Mouse (Mus musculus) stomach, postnatal 0 days (tissue): Measurements from ENCODE around the gene Trappc4. TPM values are rescaled to one million over a fixed set of nuclear protein-coding genes. Genes with fewer than 3 reads are reported as not detected.
"Not testable (repeated sequence)": the region's sequence is repeated elsewhere in the genome, so short reads cannot be mapped to it uniquely, and the experiment has no call there.

ENCODE experiments used
- ATAC-seq: fragments of 200-750 bp; cut with Nextera tagmentation; 2 replicates; pipeline ENCODE4 v1.8.0; 2017; ENCODE audit not compliant: low FRiP score, low TSS enrichment
- DNase-seq: peaks from one replicate; pipeline ENCODE4 v3.0.0-alpha.2; 2016; ENCODE audit warnings: low spot score
- H3K27ac ChIP-seq: fragments of 300-500 bp; sonication (generic); replicated peaks from 2 replicates; pipeline ENCODE4 v1.5.1; 2014; ENCODE audit warnings: mild to moderate bottlenecking, control low read depth
- H3K27me3 ChIP-seq: fragments of 300-500 bp; sonication (generic); 2 replicates; pipeline ENCODE4 v1.6.1; 2014; ENCODE audit warnings: low read length; ENCODE audit not compliant: control insufficient read depth, insufficient read depth
- H3K36me3 ChIP-seq: fragments of 300-500 bp; sonication (generic); 2 replicates; pipeline ENCODE4 v1.6.1; 2014; ENCODE audit warnings: low read length, mixed read lengths; ENCODE audit not compliant: control insufficient read depth, insufficient read depth
- H3K4me1 ChIP-seq: fragments of 300-500 bp; sonication (generic); replicated peaks from 2 replicates; pipeline ENCODE4 v1.6.1; 2014; ENCODE audit warnings: antibody characterized with exemption; ENCODE audit not compliant: control insufficient read depth, insufficient read depth
- H3K4me2 ChIP-seq: fragments of 300-500 bp; sonication (generic); replicated peaks from 2 replicates; pipeline ENCODE4 v1.6.1; 2014; ENCODE audit warnings: low read depth, mild to moderate bottlenecking, control low read depth, moderate library complexity
- H3K4me3 ChIP-seq: fragments of 300-500 bp; sonication (generic); 2 replicates; pipeline ENCODE4 v1.5.1; 2014; ENCODE audit warnings: low read depth, low read length, control low read depth
- H3K9ac ChIP-seq: fragments of 300-500 bp; sonication (generic); 2 replicates; pipeline ENCODE4 v1.6.1; 2014; ENCODE audit warnings: mild to moderate bottlenecking, low read length, control low read depth, mixed read lengths
- H3K9me3 ChIP-seq: fragments of 300-500 bp; sonication (generic); 2 replicates; pipeline ENCODE4 v1.6.1; 2016; ENCODE audit warnings: low read length; ENCODE audit not compliant: control insufficient read depth
- CTCF ChIP-seq: IDR thresholded peaks from 2 replicates; pipeline ENCODE4 v1.5.1; 2016; ENCODE audit warnings: antibody characterized with exemption, low read depth, mild to moderate bottlenecking, moderate library complexity
- EP300 ChIP-seq: optimal IDR thresholded peaks from 2 replicates; pipeline ENCODE3; 2016; ENCODE audit warnings: antibody characterized with exemption
- WGBS: fragments of 180-500 bp; shearing (Covaris S2); extraction: QIAGEN DNeasy Blood & Tissue Kit; methylation state at CpG from one replicate; pipeline ENCODE4 v1.1.7; 2014; 5-methylcytosine and 5-hydroxymethylcytosine counted together
- polyA plus RNA-seq: library from polyadenylated mRNA; unstranded; fragments of >200 nt; fragmentation: Nextera tagmentation; extraction: Ambion mirVana; gene quantifications from 2 replicates; pipeline ENCODE4 v1.2.1, GENCODE M21; 2015

The Trappc4 gene
- polyA plus RNA-seq, 1 experiment from 2014 or later = 97.6 TPM

DNA sequence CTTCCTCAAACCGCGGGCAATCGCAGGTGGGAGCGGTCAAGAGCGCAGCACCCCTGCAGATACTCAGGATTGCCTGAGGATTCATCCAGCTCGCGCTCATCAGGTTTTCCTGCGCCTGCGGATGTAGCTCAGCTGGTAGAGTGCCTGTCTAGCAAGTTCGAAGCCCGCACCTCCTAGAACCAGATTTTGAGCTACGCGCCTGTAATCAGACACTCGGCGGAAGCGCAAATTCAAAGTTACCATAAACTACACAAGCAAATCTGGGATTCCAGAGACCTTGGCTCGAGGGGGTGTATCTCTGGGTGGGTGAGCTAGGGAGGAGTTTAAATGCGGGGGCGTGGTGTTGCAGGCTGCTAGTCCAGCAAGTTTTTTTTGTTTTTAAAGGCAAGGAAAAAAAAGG lies 33.6 kb upstream of the Trappc4 start, which contains the start of gene Foxr1:
Gene Foxr1, minus strand, starts transcription at position 176 of the 400 bp plus-strand sequence.
- no peak for DNase-seq
- TF ChIP-seq EP300 (no peak), CTCF (no peak)
- no peaks in the 10 kb centered on the region for H3K4me1 ChIP-seq
- WGBS = 69% methylated on average over 19 of the region's 19 CpGs
- no peak within 1 kb of the TSS for H3K27ac ChIP-seq
- ATAC-seq = no peak
- no peak within 1 kb of the TSS for H3K4me2 ChIP-seq
- no peak within 1 kb of the TSS for H3K9ac ChIP-seq
- H3K27me3 ChIP-seq = no peaks in the 10 kb centered on the region
- no peaks in the 10 kb centered on the region for H3K36me3 ChIP-seq
- no peaks in the 10 kb centered on the region for H3K9me3 ChIP-seq
- H3K4me3 ChIP-seq = no peak within 1 kb of the TSS

DNA sequence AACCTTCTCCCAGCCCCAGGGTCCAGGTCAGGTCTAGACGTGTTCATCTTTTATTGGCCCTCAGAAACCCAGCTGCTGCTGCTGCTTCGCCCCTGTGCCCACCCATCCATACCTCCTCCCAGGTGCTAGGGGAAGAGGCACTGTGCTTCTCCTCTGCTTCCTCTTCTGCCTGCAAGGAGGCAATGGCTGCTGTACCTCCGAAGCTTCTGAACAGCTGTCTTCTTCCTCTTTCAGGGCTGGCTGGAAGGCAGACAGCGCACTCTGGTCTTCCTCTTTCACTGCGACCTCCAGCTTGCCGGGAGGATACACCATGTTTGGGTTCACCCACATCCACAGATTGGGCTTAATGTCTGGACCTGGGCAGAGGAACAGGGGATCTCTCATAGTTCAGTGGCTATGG lies 28.3 kb upstream of the Trappc4 start:
- Histone ChIP-seq H3K4me1 (no peaks in the 10 kb centered on the region), H3K9ac (no peak overlapping the region), H3K27me3 (no peaks in the 10 kb centered on the region), H3K36me3 (no peaks in the 10 kb centered on the region), H3K9me3 (no peaks in the 10 kb centered on the region), H3K4me3 (no peak overlapping the region), H3K27ac (no peak overlapping the region), H3K4me2 (no peak overlapping the region)
- WGBS = 74% methylated on average over 6 of the region's 6 CpGs
- ATAC-seq (no peak), DNase-seq (no peak)
- TF ChIP-seq CTCF (no peak), EP300 (no peak)

DNA sequence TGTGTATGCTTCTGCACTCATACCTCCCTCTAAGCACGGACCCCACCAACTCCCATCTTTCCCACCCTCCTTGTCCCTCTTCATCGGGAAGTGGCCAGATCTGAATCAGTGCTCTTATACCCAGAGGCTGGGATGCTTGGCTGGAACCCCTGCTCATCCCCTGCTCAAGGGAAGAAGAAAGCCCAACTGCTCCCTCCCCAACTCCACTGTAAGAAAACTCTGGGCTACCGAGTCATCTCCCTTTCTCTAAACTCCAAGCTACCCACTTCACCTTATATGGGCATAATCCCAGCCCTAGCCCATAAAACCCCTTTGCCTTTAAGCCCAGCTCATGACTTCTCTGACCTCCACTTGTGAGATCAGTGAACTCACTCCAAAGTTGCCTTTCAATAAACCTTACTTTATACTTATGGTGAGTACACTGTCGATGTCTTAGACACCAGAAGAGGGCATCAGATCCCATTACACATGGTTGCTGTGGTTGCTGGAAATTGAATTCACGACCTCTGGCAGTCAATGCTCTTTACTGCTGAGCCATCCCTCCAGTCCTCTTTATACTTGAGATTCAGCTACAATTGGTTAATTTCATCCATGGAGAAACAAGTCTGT lies 25.3 kb upstream of the Trappc4 start:
- H3K9me3 ChIP-seq = no peaks in the 10 kb centered on the region
- H3K36me3 ChIP-seq = no peaks in the 10 kb centered on the region
- no peak overlapping the region for H3K9ac ChIP-seq
- no peak overlapping the region for H3K4me2 ChIP-seq
- WGBS = 44% methylated on average over 5 of the region's 5 CpGs
- TF ChIP-seq EP300 = no peak
- H3K27me3 ChIP-seq = no peaks in the 10 kb centered on the region
- no peak for DNase-seq
- H3K4me3 ChIP-seq = no peak overlapping the region
- no peak overlapping the region for H3K27ac ChIP-seq
- H3K4me1 ChIP-seq = no peaks in the 10 kb centered on the region
- no peak for ATAC-seq

DNA sequence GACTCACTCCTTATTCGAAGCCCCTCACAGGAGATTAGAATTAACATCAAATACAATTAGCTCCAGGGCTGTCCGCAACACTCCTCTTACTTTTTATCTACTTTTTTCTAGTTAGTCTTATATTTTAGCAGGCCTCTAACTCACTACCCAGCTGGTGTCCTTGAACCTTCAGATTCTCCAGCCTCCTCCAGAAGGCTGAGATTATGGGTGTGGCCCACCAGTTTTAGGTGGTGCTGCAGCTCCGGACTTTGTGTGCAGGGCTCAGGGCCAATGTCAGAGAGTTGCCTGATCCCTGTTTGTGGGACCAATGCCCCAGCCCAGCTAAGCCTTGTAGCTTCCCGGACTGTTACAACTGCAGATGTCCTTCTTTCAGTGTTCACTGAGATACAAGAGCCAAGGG lies 16.2 kb upstream of the Trappc4 start:
- H3K27ac ChIP-seq = no peak overlapping the region
- no peak overlapping the region for H3K9ac ChIP-seq
- DNase-seq (no peak), ATAC-seq (no peak)
- WGBS = 78% methylated on average over 4 of the region's 4 CpGs
- no peaks in the 10 kb centered on the region for H3K9me3 ChIP-seq
- no peaks in the 10 kb centered on the region for H3K27me3 ChIP-seq
- no peak overlapping the region for H3K4me3 ChIP-seq
- H3K4me2 ChIP-seq = no peak overlapping the region
- TF ChIP-seq CTCF = no peak
- no peak for TF ChIP-seq EP300
- H3K36me3 ChIP-seq = no peaks in the 10 kb centered on the region
- no peaks in the 10 kb centered on the region for H3K4me1 ChIP-seq

DNA sequence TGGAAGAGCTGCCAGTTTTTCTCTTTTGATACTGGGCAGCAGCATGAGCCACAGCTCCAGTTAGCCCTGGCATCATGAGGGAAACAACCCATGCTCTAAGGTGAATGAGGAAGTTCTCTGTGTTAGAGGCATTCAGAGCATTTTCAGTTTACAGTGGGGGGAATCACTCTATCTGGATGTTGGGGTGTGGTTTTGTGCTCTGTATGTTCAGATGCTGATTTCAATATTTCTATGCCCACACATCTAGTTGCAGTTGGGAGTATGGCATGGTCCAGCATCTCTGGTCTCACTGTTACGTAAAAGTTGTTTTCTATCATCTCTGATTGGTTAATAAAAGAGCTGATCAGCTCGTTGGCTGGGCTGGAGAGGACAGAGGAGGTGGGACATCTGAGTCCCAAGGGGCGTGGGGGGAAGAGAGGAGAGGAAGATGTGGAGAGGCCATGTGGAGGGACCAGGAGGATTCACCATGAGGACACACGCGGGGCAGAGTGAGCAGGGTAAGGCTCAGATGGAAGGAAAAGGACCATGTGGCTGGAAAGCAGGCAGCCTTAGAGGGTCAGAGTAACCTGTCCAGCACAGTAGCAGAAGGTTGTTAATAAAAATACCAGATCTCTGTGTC lies 13.0 kb upstream of the Trappc4 start:
- no peak for ATAC-seq
- 70% methylated on average over 5 of the region's 5 CpGs for WGBS

DNA sequence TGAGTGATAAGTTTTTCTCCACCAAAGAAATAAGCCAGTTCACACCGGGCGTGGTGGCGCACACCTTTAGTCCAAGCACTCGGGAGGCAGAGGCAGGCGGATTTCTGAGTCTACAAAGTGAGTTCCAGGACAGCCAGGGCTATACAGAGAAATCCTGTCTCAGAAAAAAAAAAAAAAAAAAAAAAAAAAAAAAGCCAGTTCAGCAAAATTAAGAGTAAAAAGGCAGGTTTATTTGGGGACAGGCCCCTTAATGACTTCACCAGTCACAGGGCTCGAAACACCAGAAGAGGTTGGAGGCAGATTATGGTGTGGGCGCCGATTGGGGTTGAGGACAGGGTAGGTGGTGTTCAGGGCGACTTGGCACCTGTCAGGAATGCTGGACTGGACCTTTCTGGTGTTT lies 12.3 kb upstream of the Trappc4 start:
- not testable (repeated sequence) for H3K4me2 ChIP-seq, DNase-seq, H3K27me3 ChIP-seq, H3K4me1 ChIP-seq, H3K9me3 ChIP-seq, H3K27ac ChIP-seq, H3K36me3 ChIP-seq, H3K4me3 ChIP-seq, H3K9ac ChIP-seq, ATAC-seq
- WGBS = 90% methylated on average over 9 of the region's 9 CpGs

More for the DNA sequence above, 13.0 kb upstream of the Trappc4 start:
- H3K27me3 ChIP-seq = no peaks in the 10 kb centered on the region
- peaks cover 4% of the 10 kb centered on the region; the same call in 1 of the 2 replicates for H3K4me1 ChIP-seq
- DNase-seq = no peak
- no peak overlapping the region for H3K9ac ChIP-seq
- no peak overlapping the region for H3K27ac ChIP-seq
- H3K4me3 ChIP-seq = no peak overlapping the region
- H3K9me3 ChIP-seq = no peaks in the 10 kb centered on the region
- TF ChIP-seq EP300 (no peak), CTCF (no peak)
- H3K4me2 ChIP-seq = no peak overlapping the region
- H3K36me3 ChIP-seq = no peaks in the 10 kb centered on the region
